Mouse (Mus musculus) neural tube, embryonic 13.5 days (tissue): ENCODE results near the gene Lmo2. TPM values are rescaled to one million over a fixed set of nuclear protein-coding genes. Genes with fewer than 3 reads are reported as not detected.
A peak's percentile ranks its signal among the peaks of the same experiment; 100 is the strongest.

Experiments
- ATAC-seq: fragments of 200-750 bp; cut with Nextera tagmentation; 2 replicates; pipeline ENCODE4 v1.8.0; 2017; ENCODE audit warnings: low read depth, mild to moderate bottlenecking, moderate TSS enrichment, moderate library complexity
- H3K27ac ChIP-seq: fragments of 300-500 bp; sonication (generic); replicated peaks from 2 replicates; pipeline ENCODE4 v1.5.1; 2015; ENCODE audit warnings: moderate library complexity, mild to moderate bottlenecking, inconsistent platforms
- H3K27me3 ChIP-seq: fragments of 300-500 bp; sonication (generic); 2 replicates; pipeline ENCODE4 v1.6.1; 2015; ENCODE audit warnings: mild to moderate bottlenecking, inconsistent platforms
- H3K36me3 ChIP-seq: fragments of 300-500 bp; sonication (generic); 2 replicates; pipeline ENCODE4 v1.6.1; 2015; ENCODE audit warnings: mild to moderate bottlenecking, inconsistent platforms
- H3K4me1 ChIP-seq: fragments of 300-500 bp; sonication (generic); replicated peaks from 2 replicates; pipeline ENCODE4 v1.6.1; 2015; ENCODE audit warnings: inconsistent platforms
- H3K4me2 ChIP-seq: fragments of 300-500 bp; sonication (generic); 2 replicates; pipeline ENCODE4 v1.6.1; 2015; ENCODE audit warnings: inconsistent platforms, mild to moderate bottlenecking, moderate library complexity
- H3K4me3 ChIP-seq: fragments of 300-500 bp; sonication (generic); 2 replicates; pipeline ENCODE4 v1.5.1; 2015; ENCODE audit warnings: mild to moderate bottlenecking, inconsistent platforms
- H3K9ac ChIP-seq: fragments of 300-500 bp; sonication (generic); 2 replicates; pipeline ENCODE4 v1.6.1; 2015; ENCODE audit warnings: moderate library complexity, mild to moderate bottlenecking, inconsistent platforms
- H3K9me3 ChIP-seq: fragments of 300-500 bp; sonication (generic); 2 replicates; pipeline ENCODE4 v1.6.1; 2016; ENCODE audit warnings: inconsistent platforms
- WGBS: fragments of 180-500 bp; shearing (Covaris S2); methylation state at CpG from one replicate; pipeline ENCODE4 v1.1.7; 2015; 5-methylcytosine and 5-hydroxymethylcytosine counted together
- polyA plus RNA-seq: library from polyadenylated mRNA; unstranded; fragments of >200 nt; fragmentation: Nextera tagmentation; extraction: Ambion mirVana; gene quantifications from 2 replicates; pipeline ENCODE4 v1.2.1, GENCODE M21; 2015

Gene Lmo2
- polyA plus RNA-seq: 58.0 and 59.2 TPM in 2 replicates

GRCm38 (mm10) chr2:103957649-103958546, at the start of gene Lmo2:
TSS of gene Lmo2 (plus strand) at chr2:103957986.
- WGBS: 73% methylated on average over 10 of the region's 10 CpGs
- H3K9me3 ChIP-seq: no peaks in the 10 kb centered on the region
- H3K27ac ChIP-seq: no peak within 1 kb of the TSS
- no peaks in the 10 kb centered on the region for H3K27me3 ChIP-seq
- no peaks in the 10 kb centered on the region for H3K4me1 ChIP-seq
- ATAC-seq: no peak
- H3K4me3 ChIP-seq: no peak within 1 kb of the TSS
- no peak within 1 kb of the TSS for H3K9ac ChIP-seq
- H3K36me3 ChIP-seq: no peaks in the 10 kb centered on the region
- H3K4me2 ChIP-seq: no peak within 1 kb of the TSS

GRCm38 (mm10) chr2:103910601-103911000, 47.2 kb upstream of the Lmo2 start:
- H3K4me2 ChIP-seq: no peak overlapping the region
- H3K36me3 ChIP-seq: no peaks in the 10 kb centered on the region
- H3K4me3 ChIP-seq: no peak overlapping the region
- H3K9ac ChIP-seq: no peak overlapping the region
- no peak overlapping the region for H3K27ac ChIP-seq
- H3K9me3 ChIP-seq: no peaks in the 10 kb centered on the region
- no peak for ATAC-seq
- 80% methylated on average over 5 of the region's 5 CpGs for WGBS
- H3K4me1 ChIP-seq: peaks cover 8% of the 10 kb centered on the region; the same call in 1 of the 2 replicates
- no peaks in the 10 kb centered on the region for H3K27me3 ChIP-seq

- WGBS: 77% methylated on average over 16 of the region's 16 CpGs
- Histone ChIP-seq H3K4me1 (no peaks in the 10 kb centered on the region; the same call in 1 of the 2 replicates), H3K27ac (0 out of 2 replicates have a peak overlapping the region, but pooled peaks have one; percentile 2), H3K4me2 (no peak overlapping the region), H3K9ac (no peak overlapping the region), H3K4me3 (no peak overlapping the region), H3K27me3 (no peaks in the 10 kb centered on the region), H3K36me3 (no peaks in the 10 kb centered on the region), H3K9me3 (no peaks in the 10 kb centered on the region)
- no peak for ATAC-seq
Measured at GRCm38 (mm10) chr2:103912481-103913251, 45.1 kb upstream of the Lmo2 start.

DNA sequence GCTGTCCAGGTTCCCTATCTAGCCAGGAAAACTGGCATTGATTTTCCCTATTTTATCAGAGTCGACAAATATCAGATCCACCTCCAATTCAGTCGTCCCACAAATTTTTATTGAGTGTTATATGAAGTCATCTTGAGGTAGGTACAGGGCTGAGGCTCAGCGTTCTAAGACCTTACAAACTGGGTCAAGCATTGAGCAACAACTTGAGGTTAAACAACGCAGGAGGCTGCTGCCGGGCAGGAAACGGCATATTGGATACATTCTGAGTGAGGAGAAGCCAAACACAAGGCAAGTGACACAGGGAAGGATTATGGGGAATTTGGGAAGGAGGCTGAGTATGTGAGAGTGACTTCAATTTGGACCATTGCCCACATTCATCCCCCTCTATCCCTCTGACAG, 44.5 kb upstream of the Lmo2 start:
- no peak for ATAC-seq
- H3K27ac ChIP-seq: peak overlapping the region; percentile 7; the same call in 1 of the 2 replicates
- WGBS: 79% methylated on average over 6 of the region's 6 CpGs

GRCm38 (mm10) chr2:103916069-103916468, 41.7 kb upstream of the Lmo2 start:
- 91% methylated on average over 5 of the region's 5 CpGs for WGBS
- no peak overlapping the region for H3K27ac ChIP-seq
- no peaks in the 10 kb centered on the region for H3K9me3 ChIP-seq
- no peak overlapping the region for H3K4me3 ChIP-seq
- no peaks in the 10 kb centered on the region; the same call in 1 of the 2 replicates for H3K4me1 ChIP-seq
- no peak overlapping the region for H3K4me2 ChIP-seq
- H3K36me3 ChIP-seq: no peaks in the 10 kb centered on the region
- no peaks in the 10 kb centered on the region for H3K27me3 ChIP-seq
- no peak overlapping the region for H3K9ac ChIP-seq
- no peak for ATAC-seq

More for the DNA sequence above, 44.5 kb upstream of the Lmo2 start:
- Histone ChIP-seq H3K4me3 (no peak overlapping the region), H3K27me3 (no peaks in the 10 kb centered on the region), H3K9ac (no peak overlapping the region), H3K4me2 (no peak overlapping the region), H3K4me1 (no peaks in the 10 kb centered on the region; the same call in 1 of the 2 replicates), H3K36me3 (no peaks in the 10 kb centered on the region), H3K9me3 (no peaks in the 10 kb centered on the region)

DNA sequence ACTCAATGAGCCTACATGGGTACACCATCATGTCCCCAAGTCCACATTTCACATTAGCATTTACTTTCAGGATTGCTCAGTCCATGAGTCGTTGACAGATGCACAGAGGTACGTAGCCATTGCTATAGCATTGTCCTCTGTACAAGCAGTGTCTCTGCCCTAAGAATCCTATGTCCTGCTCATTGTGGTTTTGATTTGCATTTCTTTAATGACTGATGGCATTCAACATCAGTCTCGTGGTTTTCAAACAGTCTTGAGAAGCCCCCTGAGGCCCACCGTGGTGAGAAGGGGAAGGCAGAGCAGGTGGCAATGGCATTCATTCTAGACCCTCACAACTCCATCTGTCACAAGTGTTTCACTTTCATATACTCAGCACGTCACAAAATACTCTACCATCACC, 40.4 kb upstream of the Lmo2 start:
- no peaks in the 10 kb centered on the region; the same call in 1 of the 2 replicates for H3K4me1 ChIP-seq
- H3K9me3 ChIP-seq: no peaks in the 10 kb centered on the region
- H3K9ac ChIP-seq: no peak overlapping the region
- H3K27ac ChIP-seq: no peak overlapping the region
- no peaks in the 10 kb centered on the region for H3K36me3 ChIP-seq
- 78% methylated on average over 5 of the region's 5 CpGs for WGBS
- H3K4me3 ChIP-seq: no peak overlapping the region
- H3K4me2 ChIP-seq: no peak overlapping the region
- no peaks in the 10 kb centered on the region for H3K27me3 ChIP-seq
- ATAC-seq: no peak

- no peaks in the 10 kb centered on the region for H3K9me3 ChIP-seq
- no peaks in the 10 kb centered on the region for H3K36me3 ChIP-seq
- no peak overlapping the region for H3K9ac ChIP-seq
- ATAC-seq: no peak
- 81% methylated on average over 2 of the region's 2 CpGs for WGBS
- H3K27me3 ChIP-seq: no peaks in the 10 kb centered on the region
- no peaks in the 10 kb centered on the region; the same call in 1 of the 2 replicates for H3K4me1 ChIP-seq
- H3K4me3 ChIP-seq: no peak overlapping the region
- no peak overlapping the region for H3K27ac ChIP-seq
- H3K4me2 ChIP-seq: no peak overlapping the region
Measured at GRCm38 (mm10) chr2:103918375-103918774, 39.4 kb upstream of the Lmo2 start.

- Histone ChIP-seq H3K4me2 (no peak overlapping the region), H3K4me1 (no peaks in the 10 kb centered on the region), H3K36me3 (no peaks in the 10 kb centered on the region), H3K4me3 (no peak overlapping the region), H3K27ac (no peak overlapping the region), H3K9ac (no peak overlapping the region), H3K9me3 (no peaks in the 10 kb centered on the region), H3K27me3 (no peaks in the 10 kb centered on the region)
- 82% methylated on average over 6 of the region's 6 CpGs for whole genome bisulfite sequencing
- ATAC-seq: no peak
Measured at GRCm38 (mm10) chr2:103919488-103919887, 38.3 kb upstream of the Lmo2 start.

DNA sequence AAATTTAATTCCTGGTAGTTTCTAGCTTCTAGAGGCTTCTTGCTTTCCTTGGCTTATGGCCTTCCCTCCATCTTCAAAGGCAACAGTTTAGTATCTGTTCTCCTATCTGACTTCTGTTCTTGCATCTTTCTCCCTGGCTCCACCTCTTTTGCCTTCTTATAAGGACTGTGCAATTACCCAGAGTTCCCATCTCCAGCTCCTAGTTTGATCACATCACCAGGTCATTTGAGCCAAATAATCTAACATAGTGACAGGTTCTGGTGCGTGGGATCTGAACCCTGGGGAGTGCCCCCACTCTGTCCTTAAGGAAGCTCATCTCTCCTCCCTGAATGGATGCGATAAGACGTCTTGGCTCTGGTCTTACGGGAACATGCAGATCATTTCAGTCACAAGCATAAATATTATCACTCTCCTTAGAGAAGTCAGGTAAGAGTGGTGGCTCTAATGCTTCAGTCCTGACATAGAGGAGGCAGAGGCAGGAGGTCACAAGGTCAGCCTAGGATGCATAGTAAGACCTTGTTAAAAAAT, 31.1 kb upstream of the Lmo2 start:
- Histone ChIP-seq H3K27me3 (no peaks in the 10 kb centered on the region), H3K36me3 (no peaks in the 10 kb centered on the region), H3K4me2 (no peak overlapping the region), H3K9ac (no peak overlapping the region), H3K27ac (no peak overlapping the region), H3K9me3 (no peaks in the 10 kb centered on the region), H3K4me3 (no peak overlapping the region), H3K4me1 (peaks cover 43% of the 10 kb centered on the region)
- no peak for ATAC-seq
- 90% methylated on average over 4 of the region's 4 CpGs for WGBS

- 8% methylated on average over 1 of the region's 1 CpGs for WGBS
Measured at GRCm38 (mm10) chr2:103927610-103928145, 30.1 kb upstream of the Lmo2 start.

GRCm38 (mm10) chr2:103930306-103931019, 27.3 kb upstream of the Lmo2 start:
- H3K4me1 ChIP-seq: peaks cover 49% of the 10 kb centered on the region
- 22% methylated on average over 13 of the region's 13 CpGs for WGBS
- H3K4me2 ChIP-seq: no peak overlapping the region
- H3K9ac ChIP-seq: no peak overlapping the region
- no peaks in the 10 kb centered on the region for H3K27me3 ChIP-seq
- H3K27ac ChIP-seq: peak overlapping the region; percentile 79
- H3K4me3 ChIP-seq: no peak overlapping the region
- ATAC-seq: peak; percentile 58; the same call in 1 of the 2 replicates
- no peaks in the 10 kb centered on the region for H3K9me3 ChIP-seq
- H3K36me3 ChIP-seq: no peaks in the 10 kb centered on the region

More at GRCm38 (mm10) chr2:103927610-103928145, 30.1 kb upstream of the Lmo2 start:
- Histone ChIP-seq H3K4me3 (no peak overlapping the region), H3K9me3 (no peaks in the 10 kb centered on the region), H3K27ac (peak overlapping the region; percentile 14; the same call in 1 of the 2 replicates), H3K4me2 (no peak overlapping the region), H3K9ac (no peak overlapping the region), H3K36me3 (no peaks in the 10 kb centered on the region), H3K27me3 (no peaks in the 10 kb centered on the region), H3K4me1 (peaks cover 49% of the 10 kb centered on the region)
- peak; percentile 68 for ATAC-seq
